Mouse (Mus musculus) heart, postnatal 10 days (tissue): ENCODE results near the gene Med12l. TPM values are rescaled to one million over a fixed set of nuclear protein-coding genes. Genes with fewer than 3 reads are reported as not detected.

Experiments
- total RNA-seq, 2 experiments: library from RNA; stranded (reverse); gene quantifications; 2 replicates each; pipeline ENCODE4 v1.2.3; 2021

Gene Med12l
- total RNA-seq, 2 experiments from 2014 or later: 9.4 to 10.1 TPM

Other genes with a start within 250 kb of the Med12l start
- under 1 TPM; 0.12 to 0.32 TPM for gene Mindy4b-ps, start 183.5 kb upstream of the Med12l start, total RNA-seq
- gene Clrn1, start 120.5 kb upstream of the Med12l start, total RNA-seq: not detected
- gene Gpr171, start 96.0 kb downstream of the Med12l start, total RNA-seq: not detected
- gene P2ry14, start 147.8 kb downstream of the Med12l start, total RNA-seq: 1 to 10 TPM; 6.0 to 6.7 TPM
- gene Gpr87, start 189.3 kb downstream of the Med12l start, total RNA-seq: not detected
- under 1 TPM; 0.69 to 0.79 TPM for gene P2ry13, start 205.1 kb downstream of the Med12l start, total RNA-seq